Mouse (Mus musculus): ENCODE measurements around the gene Rpl3.

The Rpl3 gene

DNA sequence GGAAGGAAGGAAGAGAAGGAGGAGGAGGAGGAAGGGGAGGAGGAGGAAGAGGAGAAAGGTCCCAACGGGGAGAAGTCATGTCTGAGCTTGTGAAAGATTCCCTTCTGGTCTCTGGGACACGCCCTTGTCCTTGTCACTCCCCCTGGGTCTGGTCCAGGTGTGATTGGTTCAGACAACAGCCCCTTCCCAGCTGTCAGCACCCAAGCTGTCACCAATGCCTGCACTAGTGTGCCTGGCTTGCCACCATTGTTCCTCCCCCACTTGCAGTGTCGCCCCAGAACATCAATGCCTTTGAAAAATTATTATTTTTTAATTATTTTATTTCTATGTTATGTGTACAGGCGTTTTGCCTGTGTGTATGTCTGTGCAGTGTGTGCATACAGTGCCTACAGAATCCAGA, 22.5 kb downstream of the Rpl3 start:
- no peak for DNase-seq (ENCODE audit: low spot score in 2 of 2)

- no peak for DNase-seq (ENCODE audit: low spot score in 2 of 2)
These were observed 25.1 kb downstream of the Rpl3 start for GRCm38 (mm10) chr15:80066538-80066937.

- peak in 1 of 2 experiments; percentile 41 for DNase-seq (ENCODE audit: low spot score in 2 of 2)
These were observed 26.3 kb downstream of the Rpl3 start for GRCm38 (mm10) chr15:80065414-80065813.

DNA sequence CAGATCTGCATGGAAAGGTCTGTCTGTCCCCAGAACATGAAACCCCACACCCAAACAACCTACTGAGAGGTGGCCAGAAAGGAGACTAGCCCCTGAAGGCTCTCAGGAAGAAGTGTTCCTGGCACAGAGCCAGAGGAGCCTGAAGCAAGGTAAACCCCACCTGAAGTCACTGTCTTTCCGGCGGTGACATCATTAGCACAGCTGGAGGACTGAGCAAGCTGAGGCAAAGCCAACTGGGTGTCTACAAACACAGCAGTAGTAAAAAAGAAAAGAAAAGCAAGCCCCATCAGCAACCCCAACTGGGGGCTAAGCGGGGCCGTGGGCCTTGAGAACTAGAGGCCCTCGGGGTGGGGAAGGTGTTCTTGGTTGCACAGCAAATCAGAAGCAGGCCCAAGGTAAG, 26.7 kb downstream of the Rpl3 start:
- no peak for DNase-seq (ENCODE audit: low spot score in 2 of 2)

DNA sequence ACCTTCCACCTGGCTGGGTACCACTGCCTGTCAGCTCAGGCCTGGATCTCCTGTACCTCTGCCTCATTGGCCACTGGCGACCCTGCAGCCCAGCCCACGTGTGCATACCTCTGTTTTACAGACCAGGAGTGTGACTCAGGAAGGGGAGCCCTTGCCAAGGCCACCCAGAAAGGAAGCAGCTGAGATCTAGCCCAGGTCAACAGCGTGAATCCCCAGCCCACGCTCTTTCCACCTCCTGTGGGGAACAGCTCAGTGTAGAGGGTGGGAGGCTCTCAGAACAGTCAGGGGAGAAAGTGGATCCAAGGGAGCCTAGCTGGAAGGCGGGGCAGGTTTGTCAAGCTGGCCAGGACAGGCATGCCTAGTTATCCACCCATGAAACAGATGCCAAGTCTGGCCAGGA, 28.8 kb downstream of the Rpl3 start:
- no peak for DNase-seq (ENCODE audit: low spot score in 2 of 2)

- no peak for DNase-seq (ENCODE audit: low spot score in 2 of 2)
These were observed 29.3 kb downstream of the Rpl3 start for GRCm38 (mm10) chr15:80062339-80062738.

DNA sequence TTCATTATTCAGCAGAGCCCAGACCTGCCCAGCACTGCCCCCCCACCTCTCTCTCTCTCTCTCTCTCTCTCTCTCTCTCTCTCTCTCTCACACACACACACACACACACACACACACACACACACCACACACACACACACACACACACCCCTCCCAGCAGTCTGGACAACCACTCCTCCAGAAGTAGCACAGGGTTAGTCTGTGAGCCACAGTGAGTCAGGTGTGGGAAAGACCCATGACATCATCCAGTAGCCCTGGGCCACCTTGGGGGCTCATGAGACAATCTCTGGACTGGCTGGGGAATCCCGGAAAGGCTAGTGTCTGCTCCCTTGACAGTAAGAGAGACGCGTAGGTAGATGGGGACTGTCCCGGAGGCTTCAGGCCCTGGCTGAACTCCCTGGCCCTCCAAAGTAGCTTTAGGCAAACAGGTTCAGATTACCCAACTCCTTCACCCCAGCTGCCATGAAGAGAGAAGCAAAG, 30.6 kb downstream of the Rpl3 start:
- DNase-seq (ENCODE audit: low spot score in 2 of 2): no peak

GRCm38 (mm10) chr15:80060356-80061070, 31.2 kb downstream of the Rpl3 start:
- DNase-seq (ENCODE audit: low spot score in 2 of 2): no peak

GRCm38 (mm10) chr15:80059606-80060005, 32.1 kb downstream of the Rpl3 start:
- DNase-seq (ENCODE audit: low spot score in 2 of 2): no peak

DNA sequence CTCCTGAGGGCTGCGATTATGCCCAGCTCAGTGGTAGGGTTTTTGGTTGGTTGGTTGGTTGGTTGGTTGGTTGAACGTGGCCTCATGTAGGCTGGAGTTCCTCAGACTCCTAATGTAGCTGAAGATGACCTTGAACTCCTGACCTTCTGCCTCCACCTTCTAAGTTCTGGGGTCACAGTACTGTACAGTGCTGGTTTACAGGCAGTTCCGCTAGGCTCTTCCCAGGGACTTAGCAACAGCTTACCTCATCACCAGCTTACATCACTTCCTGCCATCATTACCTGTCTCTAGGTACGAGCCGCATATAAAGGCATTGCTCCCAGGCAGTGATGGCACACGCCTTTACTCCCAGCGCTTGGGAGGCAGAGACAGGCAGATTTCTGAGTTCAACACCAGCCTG, 33.5 kb downstream of the Rpl3 start:
- DNase-seq (ENCODE audit: low spot score in 2 of 2): no peak

DNA sequence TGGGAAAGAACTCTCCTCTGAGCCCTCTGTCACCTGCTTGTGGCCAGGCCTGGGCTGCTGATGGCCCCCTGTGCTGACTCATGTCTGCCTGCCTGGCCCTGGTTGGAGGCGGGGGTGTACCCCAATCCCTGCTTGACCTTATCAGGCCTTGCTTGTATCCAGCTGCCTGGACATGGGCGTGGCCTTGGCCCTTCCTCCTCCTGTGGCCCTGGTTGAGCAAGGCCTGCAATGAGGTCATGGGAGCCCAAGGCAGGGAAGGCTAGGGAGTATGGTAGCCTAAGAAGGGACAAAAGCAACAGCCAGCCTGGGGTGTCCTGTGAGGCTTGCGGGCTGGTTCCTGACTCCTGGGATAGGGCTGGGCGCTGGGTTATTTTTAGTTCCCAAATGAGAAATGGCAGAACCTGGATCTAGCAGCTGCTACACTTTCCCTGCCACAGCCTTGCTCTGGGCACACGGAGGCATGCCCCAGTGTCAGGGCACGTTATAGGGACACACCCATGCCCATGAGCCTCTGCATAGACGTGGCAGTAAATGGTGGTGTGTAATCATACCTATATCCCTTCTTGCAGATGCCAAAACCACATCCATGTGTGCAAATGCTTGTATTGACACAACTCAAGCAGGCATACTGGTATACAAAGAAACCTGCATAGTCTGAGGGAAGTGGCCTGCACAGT, 37.5 kb downstream of the Rpl3 start:
- DNase-seq (ENCODE audit: low spot score in 2 of 2): no peak

- no peak for DNase-seq (ENCODE audit: low spot score in 2 of 2)
These were observed 38.2 kb downstream of the Rpl3 start for GRCm38 (mm10) chr15:80053381-80054033.

GRCm38 (mm10) chr15:80051782-80052181, 39.9 kb downstream of the Rpl3 start:
- DNase-seq (ENCODE audit: low spot score in 2 of 2): no peak

DNA sequence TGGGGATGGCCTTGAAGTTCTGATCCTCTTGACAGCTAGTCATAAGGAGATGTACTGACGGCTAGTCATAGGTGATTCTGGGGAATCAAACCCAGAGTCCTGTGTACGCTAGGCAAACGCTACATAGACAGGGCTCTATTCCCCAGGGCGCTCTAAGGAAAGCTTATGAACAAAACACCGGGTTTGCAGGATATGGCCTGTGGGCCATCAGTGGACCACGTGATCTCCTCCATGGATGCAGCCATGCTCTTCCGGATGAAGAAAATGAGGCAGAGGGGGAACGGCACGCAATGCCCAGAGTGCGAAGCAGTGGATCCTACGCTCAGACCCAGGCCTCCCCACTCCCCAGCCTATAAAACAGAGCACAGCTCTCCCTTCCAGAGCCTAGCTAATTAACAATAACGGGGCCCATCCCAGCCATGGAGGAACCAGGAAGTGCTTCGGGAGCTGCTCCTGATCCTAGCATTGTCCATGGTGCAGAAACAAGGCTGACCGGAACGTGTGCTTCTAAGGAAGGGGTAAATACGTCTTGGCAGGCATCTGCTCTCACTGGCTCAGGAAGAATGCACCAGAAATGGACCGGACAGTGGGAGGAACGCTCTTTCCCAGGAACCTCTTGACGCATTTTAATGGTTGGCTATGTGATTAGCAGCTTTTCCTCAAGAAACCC, 40.4 kb downstream of the Rpl3 start:
- DNase-seq (ENCODE audit: low spot score in 2 of 2): no peak

DNA sequence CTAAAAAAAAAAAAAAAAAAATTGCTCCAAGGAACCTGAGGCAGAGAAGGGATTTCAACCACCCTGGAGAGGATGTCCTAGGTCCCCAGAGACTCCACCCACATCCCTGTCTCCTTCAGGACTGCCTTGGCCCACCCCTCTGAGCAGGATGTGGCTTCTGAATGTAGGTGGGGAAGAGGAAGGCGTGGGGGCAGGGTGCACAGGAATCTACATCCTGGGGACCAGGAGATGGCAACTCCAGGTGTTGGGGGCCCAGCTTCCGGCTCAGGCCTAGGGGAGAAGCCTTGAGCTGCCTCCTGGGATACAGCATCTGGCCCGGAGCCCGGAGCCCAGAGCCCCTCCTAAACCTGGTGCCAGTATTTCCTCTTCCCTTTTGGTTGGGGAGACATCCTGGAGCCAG, 41.6 kb downstream of the Rpl3 start:
- no peak for DNase-seq (ENCODE audit: low spot score in 2 of 2)

DNA sequence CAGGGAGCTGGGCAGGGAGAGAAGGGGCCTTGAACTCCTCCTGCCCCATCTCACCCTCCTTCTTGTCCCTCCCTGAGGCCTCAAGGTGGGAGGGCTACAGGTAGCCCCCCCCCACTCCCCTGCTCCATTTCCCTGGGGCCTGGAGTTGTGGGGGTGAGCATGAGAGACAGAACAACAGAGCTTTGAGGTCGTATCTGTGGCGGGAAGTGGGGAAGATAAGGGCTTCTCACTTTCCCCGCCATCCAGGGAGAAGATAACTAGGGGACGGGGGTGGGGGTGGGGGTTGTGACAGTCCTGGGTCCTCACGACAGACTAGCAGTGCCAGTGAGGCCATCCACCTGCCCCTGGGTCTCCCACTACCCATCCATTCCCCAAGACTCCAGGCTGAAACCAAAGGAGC, 43.7 kb downstream of the Rpl3 start:
- no peak for DNase-seq (ENCODE audit: low spot score in 2 of 2)

GRCm38 (mm10) chr15:80047242-80047641, 44.4 kb downstream of the Rpl3 start:
- no peak for DNase-seq (ENCODE audit: low spot score in 2 of 2)

- no peak for DNase-seq (ENCODE audit: low spot score in 2 of 2)
These were observed 45.9 kb downstream of the Rpl3 start for GRCm38 (mm10) chr15:80045749-80046148.

GRCm38 (mm10) chr15:80044249-80044648, 47.4 kb downstream of the Rpl3 start:
- no peak for DNase-seq (ENCODE audit: low spot score in 2 of 2)

DNA sequence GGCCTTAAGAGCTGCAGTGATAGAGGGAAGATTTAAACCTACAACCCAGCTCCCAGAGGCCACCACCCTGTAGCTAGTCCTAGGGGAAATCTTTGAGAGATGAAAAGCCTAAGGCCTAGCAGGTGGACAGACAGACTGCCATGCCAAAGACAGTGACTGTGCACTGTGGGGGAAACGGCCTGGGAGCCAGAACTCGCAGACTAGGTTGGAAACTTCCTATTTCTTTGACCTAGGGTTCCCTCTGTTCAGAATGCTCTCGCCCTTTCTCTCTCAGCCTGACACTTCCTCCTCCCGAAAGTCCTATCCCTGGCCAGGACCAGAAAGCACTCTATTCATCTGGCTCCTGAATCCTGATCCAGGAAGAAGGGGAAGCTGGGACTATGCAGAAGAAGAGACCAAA, 49.5 kb downstream of the Rpl3 start:
- DNase-seq (ENCODE audit: low spot score in 2 of 2): no peak

DNA sequence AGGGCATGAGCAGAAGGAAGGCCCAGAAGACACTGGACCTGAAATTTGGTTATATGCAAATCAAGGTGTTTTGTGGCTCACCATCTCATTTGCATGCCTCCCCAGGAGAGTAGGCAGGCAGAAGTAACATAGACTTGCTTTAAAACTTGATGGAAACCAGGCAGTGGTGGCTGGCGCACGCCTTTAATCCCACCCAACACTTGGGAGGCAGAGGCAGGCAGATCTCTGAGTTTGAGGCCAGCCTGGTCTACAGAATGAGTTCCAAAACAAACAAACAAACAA, 53.6 kb downstream of the Rpl3 start:
- DNase-seq (ENCODE audit: low spot score in 2 of 2): no peak

DNA sequence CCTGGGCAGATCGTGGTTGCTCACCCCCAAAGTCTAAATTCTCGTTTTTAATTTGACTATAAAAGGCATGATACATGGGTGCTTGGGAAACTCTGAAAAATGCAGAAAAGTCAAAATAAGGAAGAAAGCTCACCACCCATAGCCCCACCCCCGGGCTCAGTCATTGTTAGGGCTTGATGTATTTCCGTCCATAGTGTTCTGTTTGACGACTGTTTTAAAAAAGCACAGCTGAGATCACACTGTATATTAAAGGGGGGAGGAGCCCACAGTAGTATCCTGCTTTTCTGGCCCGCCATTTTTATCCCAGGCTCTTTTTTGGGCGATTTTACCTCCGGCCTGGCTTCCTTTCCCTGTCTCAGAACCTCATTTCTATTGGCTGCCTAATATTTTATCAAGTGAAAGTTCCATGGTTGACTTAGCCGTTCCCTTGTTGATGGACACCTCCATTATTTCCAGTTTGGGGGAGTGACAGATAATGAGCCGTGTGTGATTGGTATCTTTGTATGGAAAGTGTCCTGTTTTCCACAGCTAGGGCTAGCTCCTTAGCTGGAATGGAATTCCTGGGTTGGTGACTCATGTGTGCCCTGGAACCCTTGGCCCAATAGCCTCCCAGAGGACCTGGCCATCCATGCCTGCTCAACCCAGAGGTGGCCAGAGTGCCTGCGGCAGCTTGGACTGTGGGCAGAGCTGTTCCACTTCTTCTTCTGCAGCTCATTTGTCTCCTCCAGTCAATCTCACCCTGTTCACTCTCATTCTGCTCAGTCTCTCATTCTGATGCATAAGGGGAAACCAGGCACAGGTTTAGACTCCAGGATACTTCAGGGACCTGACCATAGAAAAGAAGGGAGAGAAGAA, 54.2 kb downstream of the Rpl3 start:
- no peak for DNase-seq (ENCODE audit: low spot score in 2 of 2)
